Mouse (Mus musculus) forebrain, embryonic 13.5 days (tissue): Measurements from ENCODE around the gene Hoxa11. TPM values are rescaled to one million over a fixed set of nuclear protein-coding genes. Genes with fewer than 3 reads are reported as not detected.

Experiments
- ATAC-seq: fragments of 200-750 bp; cut with Nextera tagmentation; 2 replicates; pipeline ENCODE4 v1.8.0; 2017
- H3K27ac ChIP-seq: fragments of 300-500 bp; sonication (generic); 2 replicates; pipeline ENCODE4 v1.5.1; 2015; ENCODE audit warnings: inconsistent platforms, mild to moderate bottlenecking, moderate library complexity
- H3K27me3 ChIP-seq: fragments of 300-500 bp; sonication (generic); 2 replicates; pipeline ENCODE4 v1.6.1; 2015; ENCODE audit warnings: mild to moderate bottlenecking, inconsistent platforms
- H3K36me3 ChIP-seq: fragments of 300-500 bp; sonication (generic); 2 replicates; pipeline ENCODE4 v1.6.1; 2015; ENCODE audit warnings: mild to moderate bottlenecking, inconsistent platforms; ENCODE audit not compliant: poor library complexity, severe bottlenecking
- H3K4me1 ChIP-seq: fragments of 300-500 bp; sonication (generic); 2 replicates; pipeline ENCODE4 v1.6.1; 2015; ENCODE audit warnings: inconsistent platforms
- H3K4me2 ChIP-seq: fragments of 300-500 bp; sonication (generic); 2 replicates; pipeline ENCODE4 v1.6.1; 2015; ENCODE audit warnings: inconsistent platforms, mild to moderate bottlenecking, moderate library complexity
- H3K4me3 ChIP-seq: fragments of 300-500 bp; sonication (generic); 2 replicates; pipeline ENCODE4 v1.5.1; 2015; ENCODE audit warnings: mild to moderate bottlenecking, inconsistent platforms
- H3K9ac ChIP-seq: fragments of 300-500 bp; sonication (generic); 2 replicates; pipeline ENCODE4 v1.6.1; 2015; ENCODE audit warnings: mild to moderate bottlenecking, inconsistent platforms
- H3K9me3 ChIP-seq: fragments of 300-500 bp; sonication (generic); replicated peaks from 2 replicates; pipeline ENCODE4 v1.6.1; 2016; ENCODE audit warnings: inconsistent platforms
- whole genome bisulfite sequencing: fragments of 180-500 bp; shearing (Covaris S2); methylation state at CpG from one replicate; pipeline ENCODE4 v1.1.7; 2015; 5-methylcytosine and 5-hydroxymethylcytosine counted together
- polyA plus RNA-seq: library from polyadenylated mRNA; unstranded; fragments of >200 nt; fragmentation: Nextera tagmentation; extraction: Ambion mirVana; gene quantifications from 2 replicates; pipeline ENCODE4 v1.2.1, GENCODE M21; 2015

Hoxa11 gene
- polyA plus RNA-seq, 1 experiment from 2014 or later, result 0.12 TPM

DNA sequence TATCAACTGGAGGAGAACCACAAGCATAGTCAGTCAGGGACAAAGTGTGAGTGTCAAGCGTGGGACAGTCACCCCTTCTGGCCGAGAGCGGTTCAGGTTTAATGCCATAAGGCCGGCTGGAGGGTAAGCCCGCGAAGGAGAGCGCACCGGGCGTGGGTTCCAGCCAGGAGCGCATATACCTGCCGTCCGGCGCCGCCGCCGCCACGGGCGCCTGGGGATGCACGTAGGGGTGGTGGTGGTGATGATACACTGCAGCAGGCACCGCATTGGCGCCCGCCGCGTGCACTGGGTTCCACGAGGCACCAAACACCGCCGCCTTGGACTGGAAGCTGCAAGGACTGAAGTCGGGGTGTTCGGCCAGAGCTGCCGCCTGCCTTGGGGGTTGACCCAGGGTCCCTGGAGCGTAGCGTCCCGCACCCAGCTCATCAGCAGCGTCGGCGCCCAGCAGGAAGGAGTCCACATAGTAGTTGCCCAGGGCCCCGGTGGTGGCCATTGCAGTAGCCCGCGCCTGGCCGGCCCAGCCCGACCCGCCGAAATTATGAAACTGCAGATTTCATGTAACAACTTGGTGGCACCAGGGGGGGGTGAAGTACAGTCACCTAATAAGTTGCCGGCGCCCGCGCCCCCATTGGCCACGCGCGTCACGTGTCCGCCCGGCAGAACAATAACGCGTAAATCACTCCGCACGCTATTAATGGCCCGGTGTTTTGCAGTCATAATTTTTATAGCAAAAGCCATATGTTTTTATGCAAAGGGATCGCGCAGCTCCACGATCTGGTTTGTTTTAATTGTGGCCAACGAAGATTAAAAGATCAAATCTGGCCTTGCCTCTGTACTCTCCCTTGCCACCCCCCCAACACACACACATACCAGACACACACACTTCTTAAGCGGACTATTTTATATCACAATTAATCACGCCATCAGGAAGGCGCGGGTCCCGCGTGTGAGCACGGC is 19.7 kb downstream of the Hoxa11 start:
- Histone ChIP-seq H3K27me3 (peaks cover 99% of the 10 kb centered on the region), H3K9ac (no peak overlapping the region), H3K27ac (no peak overlapping the region), H3K4me1 (peaks cover 7% of the 10 kb centered on the region), H3K4me2 (no peak overlapping the region), H3K9me3 (no peaks in the 10 kb centered on the region), H3K4me3 (no peak overlapping the region), H3K36me3 (no peaks in the 10 kb centered on the region)
- no peak for ATAC-seq
- WGBS, result 3% methylated on average over 69 of the region's 69 CpGs

DNA sequence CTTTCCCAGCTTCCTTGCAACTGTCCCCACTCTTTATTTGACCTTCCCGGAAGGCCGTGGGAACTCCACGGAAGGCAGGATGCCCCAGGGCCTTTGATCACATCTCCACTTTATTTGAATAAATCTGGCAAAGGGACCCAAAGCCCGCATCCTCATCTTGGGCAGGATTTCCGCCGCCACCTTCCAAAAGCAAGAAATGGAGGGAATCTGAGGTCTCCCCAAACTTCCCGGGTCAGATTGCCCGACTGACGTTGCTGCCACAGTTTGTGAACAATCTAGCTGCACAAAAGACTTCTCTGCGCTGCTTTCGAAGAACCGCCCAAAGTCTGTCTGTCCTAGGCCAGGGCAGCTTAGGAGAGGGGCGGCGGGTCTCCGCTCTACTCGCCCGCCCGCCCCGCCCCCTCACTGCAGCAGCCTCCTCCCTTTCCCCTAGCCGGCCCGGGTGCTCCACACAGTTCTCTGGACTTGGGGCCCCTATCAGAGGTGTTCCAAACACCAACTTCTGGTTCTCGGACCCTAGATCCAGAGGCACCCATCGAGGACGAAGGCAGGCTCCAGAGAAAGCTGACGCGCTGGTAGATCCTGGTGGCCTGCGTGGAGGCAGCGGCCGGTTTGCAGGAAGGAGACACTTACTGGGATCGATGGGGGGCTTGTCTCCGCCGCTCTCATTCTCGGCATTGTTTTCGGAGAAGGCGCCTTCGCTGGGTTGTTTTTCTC is 20.6 kb downstream of the Hoxa11 start:
- H3K27ac ChIP-seq, result no peak overlapping the region
- H3K9ac ChIP-seq, result no peak overlapping the region
- ATAC-seq, result no peak
- H3K4me3 ChIP-seq, result no peak overlapping the region
- H3K9me3 ChIP-seq, result no peaks in the 10 kb centered on the region
- H3K27me3 ChIP-seq, result peaks cover 99% of the 10 kb centered on the region
- 2% methylated on average over 36 of the region's 36 CpGs for WGBS
- H3K36me3 ChIP-seq, result no peaks in the 10 kb centered on the region
- H3K4me2 ChIP-seq, result no peak overlapping the region
- peaks cover 7% of the 10 kb centered on the region for H3K4me1 ChIP-seq

DNA sequence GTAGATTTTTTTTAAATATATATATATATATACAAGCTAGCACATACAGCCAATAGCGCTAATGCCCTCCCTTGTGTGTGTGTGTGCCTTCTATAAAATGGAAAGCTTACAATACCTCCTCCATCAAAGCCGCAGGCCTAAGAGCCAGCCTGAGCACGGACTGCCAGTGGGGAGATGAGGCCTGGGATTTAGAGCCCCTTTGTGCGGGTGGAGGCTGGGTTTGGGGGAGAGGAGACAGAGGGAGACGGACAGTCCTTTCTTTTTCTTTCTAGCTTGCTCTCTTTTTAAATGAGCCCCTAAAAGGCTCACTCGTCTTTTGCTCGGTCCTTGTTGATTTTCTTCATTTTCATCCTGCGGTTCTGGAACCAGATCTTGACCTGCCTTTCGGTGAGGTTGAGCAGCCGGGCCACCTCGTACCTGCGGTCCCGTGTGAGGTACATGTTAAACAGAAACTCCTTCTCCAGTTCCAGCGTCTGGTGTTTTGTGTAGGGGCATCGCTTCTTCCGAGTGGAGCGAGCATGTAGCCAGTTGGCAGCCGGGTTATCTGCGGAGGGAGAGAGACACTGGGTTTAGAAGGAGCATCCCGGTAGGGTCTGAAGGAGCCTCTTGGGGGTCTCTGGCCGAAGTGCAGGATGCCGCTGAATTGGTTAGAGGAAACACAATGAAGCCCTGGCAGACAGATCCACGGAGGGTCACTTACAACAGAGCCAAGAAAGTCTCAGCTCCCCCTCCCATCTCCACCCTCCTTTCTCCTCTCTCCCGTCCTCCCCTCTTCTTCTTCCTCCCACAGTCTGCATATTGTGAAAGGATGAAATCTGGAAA is 21.5 kb downstream of the Hoxa11 start:
- no peak overlapping the region for H3K4me2 ChIP-seq
- no peak overlapping the region for H3K27ac ChIP-seq
- no peaks in the 10 kb centered on the region for H3K36me3 ChIP-seq
- H3K27me3 ChIP-seq, result peaks cover 99% of the 10 kb centered on the region
- ATAC-seq, result no peak
- peaks cover 7% of the 10 kb centered on the region for H3K4me1 ChIP-seq
- H3K4me3 ChIP-seq, result no peak overlapping the region
- H3K9me3 ChIP-seq, result no peaks in the 10 kb centered on the region
- WGBS, result 1% methylated on average over 24 of the region's 24 CpGs
- no peak overlapping the region for H3K9ac ChIP-seq

DNA sequence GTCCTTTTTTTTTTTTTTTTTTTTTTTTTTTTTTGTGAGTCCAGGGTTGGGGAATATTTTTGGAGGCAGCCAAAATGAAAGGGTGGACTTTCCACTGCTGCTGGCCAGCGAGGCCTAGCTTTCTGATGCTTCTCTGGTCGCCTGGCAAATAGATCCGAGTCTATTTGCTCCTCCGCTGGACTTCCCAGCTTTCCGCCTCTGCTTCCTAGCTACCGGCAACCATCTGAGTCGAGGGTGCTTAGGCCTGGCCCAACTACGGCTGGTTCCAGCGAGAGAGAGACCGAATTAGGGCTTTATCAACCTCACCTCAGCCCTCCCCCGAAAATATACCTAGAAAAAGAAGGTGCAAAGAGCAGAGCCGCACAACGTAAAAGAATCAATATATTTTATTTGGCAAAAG is 22.9 kb downstream of the Hoxa11 start:
- Histone ChIP-seq H3K36me3 (no peaks in the 10 kb centered on the region), H3K27me3 (peaks cover 100% of the 10 kb centered on the region), H3K4me2 (no peak overlapping the region), H3K9ac (no peak overlapping the region), H3K4me3 (no peak overlapping the region), H3K9me3 (no peaks in the 10 kb centered on the region), H3K27ac (no peak overlapping the region), H3K4me1 (peaks cover 7% of the 10 kb centered on the region)
- 7% methylated on average over 13 of the region's 13 CpGs for WGBS
- ATAC-seq, result no peak

DNA sequence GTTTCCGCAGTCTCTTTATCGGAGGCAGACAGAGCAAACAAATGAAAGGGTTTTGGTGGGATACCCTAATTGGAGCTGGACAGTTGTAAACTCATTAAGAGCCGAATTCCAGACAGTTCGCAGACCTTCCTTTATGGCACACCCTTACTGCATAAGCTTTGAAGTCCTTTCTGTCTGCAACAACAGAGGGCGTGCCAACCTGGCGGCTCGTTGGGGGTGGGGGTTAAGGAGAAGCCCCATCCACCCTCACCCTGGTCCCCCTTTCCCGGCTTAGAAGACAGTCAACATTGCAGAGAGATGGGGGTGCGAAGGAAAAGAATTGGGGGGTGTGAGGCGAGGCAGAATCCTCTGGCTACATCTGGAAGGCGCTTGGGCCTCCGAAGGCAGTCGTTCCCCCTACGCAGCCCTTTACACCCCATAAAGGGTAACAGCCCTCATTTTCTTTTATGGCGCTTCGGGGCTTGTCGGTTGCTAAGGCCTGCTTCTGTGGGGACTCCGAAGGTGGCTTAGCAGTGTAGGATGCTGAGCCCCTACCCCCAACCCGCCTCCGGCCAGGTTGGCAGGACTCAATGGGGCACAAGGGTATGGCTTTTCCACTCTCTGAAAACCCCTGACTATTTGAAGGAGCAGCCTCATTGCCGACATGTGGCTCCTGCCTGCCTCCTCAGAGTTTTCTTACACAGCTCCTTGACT is 23.5 kb downstream of the Hoxa11 start:
- peaks cover 100% of the 10 kb centered on the region for H3K27me3 ChIP-seq
- no peak overlapping the region for H3K9ac ChIP-seq
- no peak overlapping the region for H3K27ac ChIP-seq
- no peaks in the 10 kb centered on the region for H3K36me3 ChIP-seq
- no peak for ATAC-seq
- H3K4me2 ChIP-seq, result peak overlapping the region; percentile 72
- no peaks in the 10 kb centered on the region for H3K9me3 ChIP-seq
- H3K4me3 ChIP-seq, result peak overlapping the region; percentile 44
- peaks cover 13% of the 10 kb centered on the region for H3K4me1 ChIP-seq
- 4% methylated on average over 21 of the region's 21 CpGs for WGBS

- peak; percentile 61 for ATAC-seq
- Histone ChIP-seq H3K27me3 (peaks cover 100% of the 10 kb centered on the region), H3K27ac (no peak within 1 kb of the TSS), H3K4me1 (peaks cover 17% of the 10 kb centered on the region), H3K4me3 (peak within 1 kb of the TSS; percentile 44), H3K9ac (peak within 1 kb of the TSS; percentile 52), H3K36me3 (no peaks in the 10 kb centered on the region), H3K9me3 (no peaks in the 10 kb centered on the region), H3K4me2 (peak within 1 kb of the TSS; percentile 72)
- under 1% methylated on average over 46 of the region's 46 CpGs for WGBS
Observed at GRCm38 (mm10) chr6:52221337-52221992, 24.1 kb downstream of the Hoxa11 start, which contains the start of gene Hoxa7. Gene Hoxa7, minus strand, starts transcription at chr6:52221854.

DNA sequence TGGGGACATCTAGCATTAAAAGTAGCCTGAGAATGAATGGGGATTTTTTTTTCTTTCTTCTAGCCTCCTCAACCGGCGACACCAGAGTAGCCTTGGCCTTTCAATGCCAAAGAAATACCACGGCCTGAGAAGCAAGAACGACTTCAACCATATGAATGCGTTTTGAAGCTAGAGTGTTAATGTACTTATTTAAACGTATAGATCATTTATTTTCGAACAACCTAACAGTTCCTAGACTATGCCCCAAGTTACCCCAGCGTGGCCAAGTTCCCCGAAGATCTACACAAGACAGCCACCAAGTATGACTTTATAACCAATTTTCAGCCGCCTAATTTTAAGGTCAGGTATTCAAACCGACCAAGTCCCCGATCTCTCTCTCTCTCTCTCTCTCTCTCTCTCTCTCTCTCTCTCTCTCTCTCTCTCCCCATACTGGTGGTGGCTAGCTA is 24.7 kb downstream of the Hoxa11 start:
- peaks cover 17% of the 10 kb centered on the region for H3K4me1 ChIP-seq
- peak overlapping the region; percentile 44 for H3K4me3 ChIP-seq
- H3K27ac ChIP-seq, result no peak overlapping the region
- no peaks in the 10 kb centered on the region for H3K36me3 ChIP-seq
- no peak for ATAC-seq
- no peak overlapping the region for H3K9ac ChIP-seq
- H3K9me3 ChIP-seq, result no peaks in the 10 kb centered on the region
- WGBS, result 7% methylated on average over 12 of the region's 12 CpGs
- H3K27me3 ChIP-seq, result peaks cover 100% of the 10 kb centered on the region
- H3K4me2 ChIP-seq, result peak overlapping the region; percentile 72

- no peak for ATAC-seq
- no peaks in the 10 kb centered on the region for H3K36me3 ChIP-seq
- H3K9me3 ChIP-seq, result no peaks in the 10 kb centered on the region
- peaks cover 17% of the 10 kb centered on the region for H3K4me1 ChIP-seq
- 10% methylated on average over 32 of the region's 32 CpGs for WGBS
- no peak overlapping the region for H3K27ac ChIP-seq
- no peak overlapping the region for H3K4me2 ChIP-seq
- peaks cover 100% of the 10 kb centered on the region for H3K27me3 ChIP-seq
- H3K9ac ChIP-seq, result no peak overlapping the region
- no peak overlapping the region for H3K4me3 ChIP-seq
Observed at GRCm38 (mm10) chr6:52220003-52220864, 25.4 kb downstream of the Hoxa11 start.

- 17% methylated on average over 9 of the region's 9 CpGs for WGBS
- Histone ChIP-seq H3K36me3 (no peaks in the 10 kb centered on the region), H3K4me1 (peaks cover 17% of the 10 kb centered on the region), H3K27ac (no peak overlapping the region), H3K9ac (no peak overlapping the region), H3K4me2 (no peak overlapping the region), H3K27me3 (peaks cover 100% of the 10 kb centered on the region), H3K4me3 (no peak overlapping the region), H3K9me3 (no peaks in the 10 kb centered on the region)
- no peak for ATAC-seq
Observed at GRCm38 (mm10) chr6:52219234-52219942, 26.2 kb downstream of the Hoxa11 start.
